Mouse (Mus musculus): ENCODE measurements at regions not wholly inside any gene's neighbourhood (a gene's known extent, or its start where the extent isn't known, plus 50 kb on each side); places are given as distances from the start of the nearest gene placed in this dataset.

DNA sequence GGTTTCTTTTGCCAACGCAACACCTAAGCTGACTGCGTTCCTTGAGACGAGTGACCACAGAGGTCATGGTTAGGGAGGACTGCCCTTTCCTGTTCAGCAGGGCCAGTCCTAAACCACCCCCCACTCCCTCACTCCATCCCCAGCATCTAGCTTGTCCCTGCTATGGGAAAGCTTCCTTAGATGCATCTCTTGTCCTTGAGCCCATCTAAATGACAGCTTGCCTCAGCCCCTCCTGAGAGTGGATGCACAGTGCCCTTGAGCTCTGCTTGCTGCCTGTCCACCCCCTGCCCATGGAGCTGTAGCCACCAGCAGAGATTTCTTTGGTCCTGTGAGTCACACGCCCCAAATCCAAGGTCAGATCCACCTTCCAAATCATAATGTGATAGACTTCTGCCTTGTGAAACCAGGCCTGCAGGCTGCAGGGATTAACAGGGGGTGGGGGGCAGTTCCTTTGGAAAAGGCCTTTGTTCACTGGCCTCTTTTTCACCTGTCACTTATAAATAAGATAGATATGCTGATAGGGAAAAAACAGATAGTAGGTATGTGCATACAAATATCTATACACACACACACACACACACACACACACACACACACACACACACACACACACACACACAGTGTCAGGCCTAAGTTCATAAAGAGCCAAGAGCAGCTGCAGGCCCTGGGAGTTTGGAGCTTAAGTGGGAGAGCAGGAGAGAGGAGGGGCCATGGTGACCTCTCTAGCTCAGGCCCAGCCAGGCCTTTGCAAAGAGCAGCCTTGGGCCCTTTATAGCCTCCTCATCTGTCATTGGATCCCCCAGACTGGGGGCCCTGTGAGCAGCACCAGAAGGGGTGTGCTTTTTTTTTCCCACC lies 56.4 kb upstream of the Adra2c start:
- H3K36me3 ChIP-seq (ENCODE audit: inconsistent target), result no peaks in the 10 kb centered on the region
- H3K4me3 ChIP-seq (ENCODE audit: inconsistent target), result no peak overlapping the region
- 88% methylated on average over 4 of the region's 4 CpGs for WGBS (ENCODE audit: missing documents)
- no peaks in the 10 kb centered on the region for H3K79me2 ChIP-seq (ENCODE audit: inconsistent target)
- H3K27ac ChIP-seq, result no peak overlapping the region

DNA sequence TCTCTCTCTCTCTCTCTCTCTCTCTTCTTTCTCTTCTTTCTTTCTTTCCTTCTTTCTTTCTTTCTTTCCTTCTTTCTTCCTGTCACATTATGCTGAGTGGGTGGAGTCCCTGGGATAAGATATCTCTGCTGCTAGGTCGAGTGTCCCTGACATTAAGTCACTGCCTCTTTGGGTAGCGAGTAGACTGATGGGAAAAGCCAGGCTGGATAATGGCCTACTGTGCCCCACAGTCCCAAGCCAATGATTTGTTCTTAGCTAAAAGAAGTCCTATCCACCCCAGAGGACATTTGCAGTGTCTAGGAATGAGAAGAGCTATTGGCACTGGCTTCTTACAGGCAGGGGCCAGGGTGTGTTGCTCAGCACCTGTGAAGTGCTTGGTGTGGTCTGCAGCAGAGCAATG lies 61.8 kb upstream of the Adra2c start:
- WGBS (ENCODE audit: missing documents), result 68% methylated on average over 2 of the region's 2 CpGs
- no peaks in the 10 kb centered on the region for H3K36me3 ChIP-seq (ENCODE audit: inconsistent target)
- no peak overlapping the region for H3K4me3 ChIP-seq (ENCODE audit: inconsistent target)
- H3K27ac ChIP-seq, result no peak overlapping the region
- no peaks in the 10 kb centered on the region for H3K79me2 ChIP-seq (ENCODE audit: inconsistent target)

DNA sequence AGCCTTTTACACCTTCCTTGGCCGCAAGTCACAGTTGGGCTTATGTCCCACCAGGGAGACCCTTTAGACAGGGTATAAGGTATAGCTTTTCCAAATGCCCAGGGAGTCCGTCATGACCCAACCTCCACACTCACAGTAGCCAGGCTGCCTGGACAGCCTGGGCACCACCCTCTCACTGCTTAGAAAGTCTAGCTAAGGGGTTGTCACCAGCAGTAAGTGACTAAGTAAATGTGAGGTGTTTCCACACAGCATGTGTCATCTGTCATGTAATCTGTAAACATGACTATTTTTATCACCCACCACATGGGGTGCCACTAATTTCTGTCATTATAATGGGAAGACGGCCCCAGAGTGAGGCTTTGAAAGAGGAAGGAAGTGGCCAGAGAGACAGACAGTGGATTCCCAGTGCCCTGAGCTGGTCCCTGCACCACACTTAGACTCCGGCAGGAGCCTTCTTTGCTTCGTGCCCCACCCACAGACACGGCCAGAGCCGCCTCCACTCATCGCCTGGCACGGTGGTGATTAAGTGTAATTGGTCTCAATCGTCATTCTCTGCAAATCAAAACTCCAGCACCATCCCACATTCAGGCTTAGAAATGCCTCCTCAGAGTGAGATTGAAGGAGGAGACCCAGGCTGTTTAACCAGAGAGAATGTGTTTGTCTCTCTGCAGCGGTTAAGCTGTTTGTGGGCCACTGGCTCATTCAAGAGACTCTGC lies 62.5 kb upstream of the Adra2c start:
- no peak overlapping the region for H3K4me3 ChIP-seq (ENCODE audit: inconsistent target)
- no peak overlapping the region for H3K27ac ChIP-seq
- H3K79me2 ChIP-seq (ENCODE audit: inconsistent target), result no peaks in the 10 kb centered on the region
- 63% methylated on average over 11 of the region's 11 CpGs for WGBS (ENCODE audit: missing documents)
- H3K36me3 ChIP-seq (ENCODE audit: inconsistent target), result no peaks in the 10 kb centered on the region

DNA sequence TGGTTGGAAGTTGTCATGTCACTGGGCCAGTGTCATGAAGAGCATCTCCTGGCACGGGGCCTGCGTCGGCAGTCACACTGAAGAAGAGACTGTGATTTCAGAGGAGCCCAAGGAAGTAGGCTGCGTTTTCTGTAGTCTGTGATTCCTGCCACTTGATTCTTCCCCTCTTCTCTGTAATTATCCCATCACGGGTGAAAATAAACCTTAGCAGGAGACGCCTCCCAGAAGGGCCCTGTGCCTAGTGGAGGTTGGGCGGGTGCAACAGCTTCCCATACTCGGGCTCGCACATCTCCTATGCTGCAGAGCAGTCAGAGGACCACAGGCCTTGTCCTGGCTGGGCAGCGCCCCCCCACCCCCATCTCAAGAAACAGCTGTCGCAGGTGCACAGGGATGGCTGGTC lies 63.1 kb upstream of the Adra2c start:
- Histone ChIP-seq H3K4me3 (ENCODE audit: inconsistent target) (no peak overlapping the region), H3K27ac (no peak overlapping the region), H3K36me3 (ENCODE audit: inconsistent target) (no peaks in the 10 kb centered on the region), H3K79me2 (ENCODE audit: inconsistent target) (no peaks in the 10 kb centered on the region)
- WGBS (ENCODE audit: missing documents), result 95% methylated on average over 11 of the region's 11 CpGs

DNA sequence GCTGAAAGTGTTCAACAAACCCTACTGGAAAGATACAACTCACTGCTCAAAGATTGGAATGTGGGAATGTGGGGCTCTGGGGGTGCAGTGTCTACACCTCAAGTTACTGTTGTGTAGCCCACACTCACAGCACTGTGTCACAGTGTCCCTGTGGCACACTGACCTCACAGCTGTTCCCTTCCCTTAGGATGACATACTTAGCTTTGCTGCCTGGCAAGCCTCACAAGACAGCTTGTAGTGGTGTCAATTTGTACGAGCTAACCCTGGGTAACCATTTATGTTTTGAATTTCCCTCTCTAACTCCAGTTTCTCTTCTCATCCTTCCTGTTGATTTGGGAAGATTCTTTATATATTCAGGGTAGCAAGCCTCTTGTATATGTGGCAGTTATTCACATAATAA lies 68.8 kb upstream of the Adra2c start:
- Histone ChIP-seq H3K27ac (no peak overlapping the region), H3K4me3 (ENCODE audit: inconsistent target) (no peak overlapping the region), H3K36me3 (ENCODE audit: inconsistent target) (no peaks in the 10 kb centered on the region), H3K79me2 (ENCODE audit: inconsistent target) (no peaks in the 10 kb centered on the region)
- WGBS (ENCODE audit: missing documents), result 40% methylated on average over 1 of the region's 1 CpGs

DNA sequence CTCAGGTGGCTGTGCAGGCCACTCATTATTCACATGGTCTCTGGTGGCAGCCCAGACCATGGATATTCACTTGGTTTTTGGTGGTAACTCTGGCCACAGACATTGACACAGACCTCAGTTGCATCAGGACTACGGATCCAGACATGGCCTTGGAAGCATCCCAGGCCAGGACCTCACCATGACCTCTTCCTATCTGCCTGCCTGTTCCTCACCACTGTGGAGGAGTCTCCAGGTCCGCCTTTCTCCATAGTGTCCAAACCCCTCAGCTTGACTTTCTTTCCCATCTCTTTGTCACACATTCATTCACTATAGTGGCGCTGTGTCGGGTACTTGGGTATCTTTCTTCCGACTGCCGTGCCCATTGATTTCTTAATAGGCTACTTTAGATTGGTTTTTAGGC lies 74.1 kb upstream of the Adra2c start:
- Histone ChIP-seq H3K27ac (no peak overlapping the region), H3K4me3 (ENCODE audit: inconsistent target) (no peak overlapping the region), H3K79me2 (ENCODE audit: inconsistent target) (no peaks in the 10 kb centered on the region), H3K36me3 (ENCODE audit: inconsistent target) (no peaks in the 10 kb centered on the region)
- WGBS (ENCODE audit: missing documents), result 84% methylated on average over 6 of the region's 6 CpGs

DNA sequence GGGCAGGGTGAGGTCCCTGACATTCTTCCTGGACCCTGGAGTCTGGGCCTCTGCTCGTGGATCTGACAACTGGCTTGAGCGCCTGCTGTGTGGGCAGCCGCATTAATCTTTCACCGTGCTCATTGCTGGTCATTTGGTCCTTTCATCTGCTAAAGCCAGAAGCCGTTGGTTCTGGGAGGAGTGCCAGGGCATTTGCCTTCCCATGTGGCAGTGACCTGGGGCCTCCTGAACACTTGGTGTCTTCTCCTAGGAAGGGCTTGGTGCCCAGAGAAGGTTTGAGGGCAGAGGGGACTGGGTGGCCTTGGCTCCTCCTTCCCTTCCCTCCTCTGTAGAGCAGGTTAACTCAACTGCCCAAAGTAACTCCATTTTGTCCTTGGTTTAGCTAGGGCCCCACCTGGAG lies 79.7 kb upstream of the Adra2c start:
- no peaks in the 10 kb centered on the region for H3K36me3 ChIP-seq (ENCODE audit: inconsistent target)
- H3K27ac ChIP-seq, result no peak overlapping the region
- WGBS (ENCODE audit: missing documents), result 71% methylated on average over 5 of the region's 5 CpGs
- no peak overlapping the region for H3K4me3 ChIP-seq (ENCODE audit: inconsistent target)
- H3K79me2 ChIP-seq (ENCODE audit: inconsistent target), result no peaks in the 10 kb centered on the region

DNA sequence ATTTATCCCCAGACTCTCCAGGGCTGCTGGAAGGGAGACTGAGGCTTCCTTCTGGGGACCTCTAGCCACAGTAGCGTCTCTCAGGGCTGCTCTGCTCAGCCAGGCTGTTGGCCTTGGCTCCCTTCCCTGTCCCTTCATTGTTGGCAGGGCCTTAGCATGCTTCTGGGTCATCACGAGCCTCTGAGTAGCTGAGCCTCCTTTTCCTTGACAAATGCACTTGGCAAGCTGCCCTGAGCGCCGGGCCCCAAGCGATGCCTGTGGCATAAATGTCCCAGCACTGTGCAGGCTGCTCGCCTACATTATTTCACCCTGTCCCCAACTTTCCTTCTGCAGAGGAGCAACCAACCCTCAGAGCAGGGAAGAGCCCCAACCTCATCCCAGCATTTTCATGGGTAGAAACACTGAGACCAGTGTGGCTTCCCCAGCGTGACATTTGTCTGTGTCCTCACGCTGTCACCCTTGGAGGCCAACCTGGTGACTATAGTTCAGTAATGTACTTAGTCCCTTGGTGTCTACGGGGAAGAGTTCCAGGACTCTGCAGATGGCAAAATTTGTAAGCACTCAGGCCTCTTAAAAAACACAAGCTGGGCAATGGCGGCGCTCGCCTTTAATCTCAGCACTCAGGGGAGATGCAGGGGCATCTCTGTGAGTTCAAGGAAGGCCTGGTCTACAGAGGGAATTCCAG lies 83.7 kb upstream of the Lrpap1 start:
- no peaks in the 10 kb centered on the region for H3K36me3 ChIP-seq (ENCODE audit: inconsistent target)
- no peak overlapping the region for H3K27ac ChIP-seq
- 68% methylated on average over 12 of the region's 12 CpGs for WGBS (ENCODE audit: missing documents)

DNA sequence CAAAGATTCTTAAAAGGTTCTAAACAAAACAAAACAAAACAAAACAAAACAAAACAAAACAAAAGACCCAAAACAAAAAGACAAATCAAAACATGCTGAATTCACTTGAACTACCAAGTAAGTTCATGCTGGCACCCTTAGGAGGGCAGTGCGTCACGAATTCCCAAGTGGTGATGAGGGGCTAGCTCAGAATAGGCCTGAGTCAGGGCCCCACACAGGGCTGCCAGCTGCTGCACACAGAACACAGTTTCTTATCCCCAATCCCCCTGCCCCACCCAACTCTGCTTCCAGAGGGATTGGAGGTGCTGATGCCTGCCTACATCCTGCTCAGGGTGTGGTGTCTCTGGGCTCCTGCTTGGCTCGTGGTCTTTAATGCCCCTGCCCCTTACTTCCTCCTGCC lies 80.3 kb upstream of the Lrpap1 start:
- Histone ChIP-seq H3K4me3 (ENCODE audit: inconsistent target) (no peak overlapping the region), H3K36me3 (ENCODE audit: inconsistent target) (no peaks in the 10 kb centered on the region), H3K27ac (no peak overlapping the region), H3K79me2 (ENCODE audit: inconsistent target) (no peaks in the 10 kb centered on the region)
- WGBS (ENCODE audit: missing documents), result 61% methylated on average over 3 of the region's 3 CpGs

More for the DNA sequence above, 83.7 kb upstream of the Lrpap1 start:
- no peaks in the 10 kb centered on the region for H3K79me2 ChIP-seq (ENCODE audit: inconsistent target)
- H3K4me3 ChIP-seq (ENCODE audit: inconsistent target), result no peak overlapping the region

DNA sequence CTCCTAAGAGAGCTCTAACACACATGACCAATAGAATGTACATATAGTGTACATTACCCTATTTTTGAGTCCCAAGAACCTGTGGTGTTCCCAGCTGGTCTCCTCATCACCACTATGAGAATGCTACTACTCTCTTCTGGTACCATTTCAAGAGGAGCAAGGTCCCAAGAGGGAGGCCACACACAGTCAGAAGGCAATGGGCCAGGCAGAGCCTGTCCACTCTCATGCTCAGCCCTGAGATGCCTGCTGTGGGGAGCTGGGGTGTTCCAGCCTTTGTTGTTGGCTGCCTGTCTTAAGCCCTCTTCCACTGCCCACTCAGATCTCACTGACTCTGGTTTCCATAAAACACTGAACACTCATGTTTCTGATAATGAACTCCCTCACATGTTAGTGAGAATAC lies 79.7 kb upstream of the Lrpap1 start:
- Histone ChIP-seq H3K27ac (no peak overlapping the region), H3K36me3 (ENCODE audit: inconsistent target) (no peaks in the 10 kb centered on the region), H3K79me2 (ENCODE audit: inconsistent target) (no peaks in the 10 kb centered on the region), H3K4me3 (ENCODE audit: inconsistent target) (no peak overlapping the region)

DNA sequence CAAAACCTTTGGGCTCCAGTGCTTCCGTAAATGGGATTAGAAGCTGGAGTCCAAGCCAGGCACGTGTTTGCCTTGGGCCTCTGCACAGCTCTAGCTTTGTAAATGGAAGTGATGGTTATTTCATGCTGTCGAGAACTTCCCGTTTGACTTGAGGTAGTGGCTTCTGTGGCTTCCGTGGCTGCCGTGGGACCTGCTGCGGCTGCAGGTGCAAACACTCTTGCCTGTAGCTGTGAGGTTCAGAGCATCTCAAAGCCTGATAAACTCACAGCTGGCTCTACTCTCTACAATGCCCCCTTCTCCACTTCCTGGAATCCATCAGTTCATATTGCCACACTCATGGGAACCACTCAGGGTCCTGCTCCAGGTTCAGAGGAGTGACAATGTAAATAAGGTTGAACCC lies 77.9 kb upstream of the Lrpap1 start:
- no peaks in the 10 kb centered on the region for H3K79me2 ChIP-seq (ENCODE audit: inconsistent target)
- H3K27ac ChIP-seq, result no peak overlapping the region
- 8% methylated on average over 7 of the region's 7 CpGs for WGBS (ENCODE audit: missing documents)
- no peak overlapping the region for H3K4me3 ChIP-seq (ENCODE audit: inconsistent target)
- no peaks in the 10 kb centered on the region for H3K36me3 ChIP-seq (ENCODE audit: inconsistent target)

DNA sequence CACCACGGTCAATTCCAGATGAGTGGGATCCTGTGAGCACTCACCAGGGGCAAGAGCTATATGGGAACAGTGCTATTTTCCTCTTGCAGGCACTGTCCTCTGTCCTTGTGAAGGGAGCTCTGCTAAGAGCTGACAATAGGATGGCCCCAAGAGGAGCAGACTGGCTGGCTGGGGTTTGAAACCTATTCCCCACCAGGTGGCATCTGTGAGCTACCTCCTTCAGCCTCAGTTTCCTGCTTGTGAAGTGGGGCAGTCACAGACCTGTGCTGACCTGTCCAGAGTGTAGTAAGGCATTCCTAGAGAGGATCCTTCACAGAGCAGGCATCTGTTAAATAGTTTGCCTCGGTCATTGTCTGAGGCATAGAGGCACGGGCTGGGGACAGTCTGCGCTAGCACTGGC lies 71.8 kb upstream of the Lrpap1 start:
- 77% methylated on average over 4 of the region's 4 CpGs for WGBS (ENCODE audit: missing documents)
- Histone ChIP-seq H3K27ac (no peak overlapping the region), H3K79me2 (ENCODE audit: inconsistent target) (no peaks in the 10 kb centered on the region), H3K4me3 (ENCODE audit: inconsistent target) (no peak overlapping the region), H3K36me3 (ENCODE audit: inconsistent target) (no peaks in the 10 kb centered on the region)

DNA sequence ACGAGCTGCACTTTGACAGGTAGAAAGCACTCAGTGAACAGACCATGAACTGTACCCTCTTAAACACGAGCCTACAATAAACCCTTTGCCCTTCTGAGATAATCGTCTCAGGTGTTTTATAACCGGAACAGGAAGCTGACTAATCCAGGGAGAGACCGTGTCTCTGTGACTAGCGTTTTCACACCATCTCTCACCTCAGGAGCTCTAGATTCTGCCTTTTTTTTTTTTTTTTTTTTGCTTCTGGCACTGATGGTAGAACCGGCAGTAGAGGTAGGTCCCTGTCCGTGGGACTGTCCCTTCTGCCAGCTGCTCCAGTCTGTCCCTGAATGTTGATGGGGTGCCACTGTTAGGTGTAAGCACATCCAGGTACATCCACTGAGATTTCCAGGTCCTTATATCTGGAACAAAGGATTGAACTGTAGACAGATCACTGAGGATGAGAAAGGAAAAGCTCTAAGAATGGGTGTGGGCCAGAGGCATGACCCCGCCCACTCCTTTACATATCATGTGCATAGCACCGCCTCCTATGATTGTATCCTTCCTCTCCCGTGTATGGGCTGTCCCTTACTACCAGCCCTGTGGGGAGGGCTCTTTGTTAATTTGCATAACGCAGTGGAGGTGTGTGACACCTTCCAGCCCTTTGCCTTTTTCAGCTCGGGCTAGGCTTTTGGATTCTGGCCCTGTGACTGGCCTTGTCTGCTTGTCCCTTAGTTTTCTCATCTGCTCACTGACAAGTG lies 70.7 kb upstream of the Lrpap1 start:
- 52% methylated on average over 13 of the region's 13 CpGs for WGBS (ENCODE audit: missing documents)
- no peak overlapping the region for H3K27ac ChIP-seq
- H3K36me3 ChIP-seq (ENCODE audit: inconsistent target), result no peaks in the 10 kb centered on the region
- no peaks in the 10 kb centered on the region for H3K79me2 ChIP-seq (ENCODE audit: inconsistent target)
- no peak overlapping the region for H3K4me3 ChIP-seq (ENCODE audit: inconsistent target)

DNA sequence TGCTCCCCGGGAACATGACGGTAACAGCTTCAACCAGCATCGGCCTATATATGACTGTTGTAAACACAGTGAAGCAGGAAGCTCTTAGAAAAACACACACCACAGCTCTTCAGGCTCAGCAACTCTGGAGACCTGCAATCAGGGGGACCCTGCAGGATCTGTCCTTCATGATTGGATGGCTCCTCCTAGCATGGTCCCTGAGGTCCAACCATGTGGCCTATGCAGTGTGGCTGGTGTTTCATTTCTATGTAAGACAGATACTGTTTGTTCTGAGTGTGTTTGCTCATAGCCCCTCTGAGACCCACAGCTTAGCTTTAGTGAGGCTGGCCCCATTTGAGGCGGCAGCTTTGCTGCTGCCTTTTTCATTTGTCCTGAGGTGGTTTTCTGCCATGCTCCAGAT lies 68.8 kb upstream of the Lrpap1 start:
- Histone ChIP-seq H3K79me2 (ENCODE audit: inconsistent target) (no peaks in the 10 kb centered on the region), H3K4me3 (ENCODE audit: inconsistent target) (no peak overlapping the region), H3K27ac (no peak overlapping the region), H3K36me3 (ENCODE audit: inconsistent target) (no peaks in the 10 kb centered on the region)
- 75% methylated on average over 4 of the region's 4 CpGs for WGBS (ENCODE audit: missing documents)

Measured in macrophage (primary cell).